Mouse (Mus musculus) kidney, embryonic 15.5 days (tissue): ENCODE results near the gene Wdr17. TPM values are rescaled to one million over a fixed set of nuclear protein-coding genes. Genes with fewer than 3 reads are reported as not detected.

Experiments used
- polyA plus RNA-seq: library from polyadenylated mRNA; unstranded; fragments of >200 nt; fragmentation: Nextera tagmentation; extraction: Ambion mirVana; gene quantifications from 2 replicates; pipeline ENCODE4 v1.2.1, GENCODE M21; 2015

The Wdr17 gene
- polyA plus RNA-seq, 1 experiment from 2014 or later, result 0.95 TPM

Other genes with a start within 250 kb of the Wdr17 start
- gene Gpm6a, start 67.7 kb upstream of the Wdr17 start, polyA plus RNA-seq, result 18.9 and 19.3 TPM in 2 replicates